Mouse (Mus musculus): ENCODE data around the gene Gpr152.
"Not testable (repeated sequence)": the region's sequence is repeated elsewhere in the genome, so short reads cannot be mapped to it uniquely, and the experiment has no call there.

Gene Gpr152

DNA sequence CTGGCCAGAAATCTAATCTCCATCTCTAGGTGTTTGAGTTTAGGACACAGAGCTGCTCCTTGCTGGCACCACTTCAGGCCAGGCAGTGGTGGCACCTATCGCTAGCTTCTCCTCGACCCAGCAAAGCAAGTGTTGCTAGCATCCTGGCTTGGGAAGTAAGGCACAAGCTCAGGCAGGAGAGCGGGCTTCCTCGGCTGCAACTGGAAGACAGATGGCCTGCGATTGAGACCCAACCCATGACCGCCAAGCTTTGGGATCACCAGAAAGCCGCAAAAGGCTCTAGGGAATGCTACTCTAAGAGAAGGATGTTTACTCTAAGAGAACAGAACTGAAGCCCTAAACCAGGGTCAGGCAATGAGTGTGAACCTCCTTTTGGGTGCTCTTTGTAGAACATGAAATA is 10.1 kb upstream of the Gpr152 start:
- DNase-seq (ENCODE audit: low read depth in 1 of 2, low spot score in 2 of 2) = no peak

DNA sequence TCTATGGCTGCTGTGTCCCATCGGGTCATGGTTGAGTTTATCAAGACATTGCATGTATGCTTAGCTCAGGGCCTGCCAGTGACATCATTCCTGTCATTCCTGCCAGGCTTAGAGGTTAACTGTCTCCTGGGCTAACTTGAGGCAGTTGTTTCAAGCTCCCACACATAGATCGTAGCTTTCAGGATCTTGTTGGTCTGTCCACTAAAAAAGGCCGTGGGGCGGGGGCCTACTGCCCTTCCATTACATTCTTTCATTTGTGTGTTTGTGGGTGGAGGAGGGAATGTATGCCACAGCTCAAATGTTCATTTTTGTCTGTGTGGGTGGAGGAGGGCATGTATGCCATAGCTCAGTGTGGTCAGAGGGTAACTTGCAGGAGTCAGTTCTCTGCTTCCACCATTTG is 9.5 kb upstream of the Gpr152 start:
- no peak for DNase-seq (ENCODE audit: low read depth in 1 of 2, low spot score in 2 of 2)

DNA sequence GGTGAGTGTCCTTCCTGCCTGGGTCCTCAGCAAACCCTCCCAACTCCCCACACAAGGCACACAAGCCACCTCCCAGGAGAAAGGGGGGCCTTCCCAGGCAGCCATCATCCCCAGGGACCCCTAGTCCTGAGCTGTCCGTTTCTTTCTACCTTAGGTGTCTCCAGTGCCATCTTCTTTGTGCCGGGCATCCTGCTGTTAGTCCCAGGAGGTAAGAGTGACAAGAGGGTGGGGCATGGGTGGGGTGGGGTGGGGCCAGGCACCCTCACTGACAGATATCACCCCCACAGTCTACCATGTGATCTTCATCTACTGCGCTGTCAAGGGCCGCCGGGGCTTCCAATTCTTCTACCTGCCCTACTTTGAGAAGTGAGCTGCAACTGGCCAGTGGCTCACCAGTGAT is 8.5 kb upstream of the Gpr152 start:
- no peak for DNase-seq (ENCODE audit: low read depth in 1 of 2, low spot score in 2 of 2)

DNA sequence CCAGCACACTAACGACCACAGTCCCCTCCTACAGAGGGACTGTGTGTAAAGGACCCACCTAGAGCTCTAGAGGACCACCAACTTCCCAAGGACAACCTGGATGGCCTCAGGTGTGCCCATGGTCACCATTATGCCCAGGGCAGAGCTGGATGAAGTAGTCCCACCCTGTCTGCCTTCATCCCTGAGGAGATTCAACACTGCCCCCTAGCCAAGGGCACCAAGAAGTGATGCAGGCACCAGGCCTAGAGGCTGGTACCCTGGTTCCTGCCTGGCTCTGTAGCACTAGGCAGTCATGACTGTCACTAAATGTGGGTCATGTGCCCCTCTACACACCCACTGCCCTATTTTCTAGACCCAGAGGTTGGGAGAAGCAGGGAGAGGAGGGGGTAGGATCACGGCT is 7.8 kb upstream of the Gpr152 start:
- DNase-seq (ENCODE audit: low read depth in 1 of 2, low spot score in 2 of 2) = no peak

DNA sequence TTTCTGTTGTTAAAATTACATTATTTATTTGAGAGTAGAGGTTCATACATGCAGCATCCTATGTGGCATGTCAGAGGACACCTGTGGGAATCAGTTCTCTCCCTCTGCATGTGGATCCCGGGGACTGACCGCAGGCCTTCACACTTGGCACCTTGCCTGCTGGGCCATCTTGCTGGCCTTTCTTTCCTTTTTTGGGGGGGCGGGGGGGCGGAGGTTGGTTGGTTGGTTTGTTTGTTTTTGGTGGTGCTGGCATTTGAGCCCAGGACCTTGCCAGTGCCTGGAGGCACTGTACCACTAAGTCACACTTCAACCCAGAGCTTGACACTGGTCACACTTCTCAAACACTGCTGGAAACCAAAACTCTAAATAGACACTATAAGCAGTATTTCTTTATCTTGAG is 5.2 kb upstream of the Gpr152 start:
- no peak for DNase-seq (ENCODE audit: low read depth in 1 of 2, low spot score in 2 of 2)

DNA sequence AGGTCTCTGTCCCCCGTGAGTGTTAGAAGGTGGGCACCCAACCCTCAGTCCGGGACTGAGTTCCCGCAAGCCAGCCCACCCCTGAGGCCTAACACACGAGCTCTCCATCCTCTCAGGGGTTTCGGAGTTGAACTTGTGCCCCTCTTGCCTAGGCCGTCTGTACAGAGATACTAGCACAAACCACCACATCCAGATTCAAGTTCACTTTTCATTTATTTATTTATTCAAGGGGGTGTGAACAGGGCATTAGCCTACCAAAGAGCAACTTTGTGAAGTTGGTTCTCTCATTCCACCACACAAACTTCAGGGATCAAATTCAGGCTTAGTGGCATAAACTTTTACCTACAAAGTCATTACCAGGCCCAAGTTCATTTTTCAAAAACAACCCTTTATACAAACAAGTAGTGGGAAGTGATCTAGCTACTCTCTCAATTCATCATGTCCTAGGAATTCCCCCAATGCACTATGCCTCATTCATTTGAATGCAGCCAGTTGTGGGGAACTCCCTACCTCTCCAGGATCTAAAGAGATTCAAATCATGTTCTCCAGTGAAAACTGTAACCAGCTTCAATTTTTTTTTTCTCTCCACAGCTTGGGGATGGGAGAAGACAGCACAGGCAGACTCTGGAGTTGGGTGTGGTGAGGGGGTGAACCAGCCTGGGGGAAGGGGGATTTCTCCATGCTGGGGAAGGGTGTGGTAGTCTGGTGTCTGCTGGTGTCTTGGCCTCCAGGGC is 4.2 kb upstream of the Gpr152 start:
- not testable (repeated sequence) for DNase-seq (ENCODE audit: low read depth in 1 of 2, low spot score in 2 of 2)

DNA sequence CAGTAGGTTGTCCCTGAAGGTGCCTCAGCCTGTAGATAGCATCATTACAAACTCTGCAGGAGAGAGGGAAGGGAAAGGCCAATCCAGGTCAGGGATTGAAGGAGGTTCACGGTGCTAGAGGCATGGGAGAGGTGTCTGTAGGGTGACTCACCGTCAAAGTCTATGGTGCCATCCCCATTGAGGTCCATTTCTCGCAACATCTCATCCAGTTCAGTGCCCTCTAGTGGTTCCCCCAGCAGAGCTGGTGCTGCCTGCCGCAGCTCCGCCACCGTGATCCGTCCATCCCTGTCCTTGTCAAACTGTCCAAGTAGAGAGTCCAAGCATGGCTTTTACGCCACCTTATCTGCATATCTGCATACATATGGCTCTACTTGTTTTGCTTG is 3.6 kb upstream of the Gpr152 start:
- DNase-seq (ENCODE audit: low read depth in 1 of 2, low spot score in 2 of 2) = not testable (repeated sequence)

DNA sequence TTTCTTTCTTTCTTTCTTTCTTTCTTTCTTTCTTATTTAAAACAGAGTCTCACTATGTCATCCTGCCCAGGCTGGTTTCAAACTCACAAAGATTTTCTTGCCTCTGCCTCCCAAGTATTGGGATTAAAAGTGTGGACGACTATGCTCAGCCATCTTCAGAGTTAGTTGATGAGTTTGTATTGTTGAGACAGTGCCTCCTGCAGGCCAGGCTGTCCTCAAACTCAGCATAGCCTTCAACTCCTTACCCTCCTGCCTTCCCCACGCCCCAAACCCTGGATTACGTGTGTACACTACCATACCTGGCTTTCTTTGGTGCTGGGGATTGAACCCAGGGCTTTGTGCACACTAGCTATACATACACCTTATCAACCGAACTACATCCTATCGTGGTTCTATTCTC is 3.1 kb upstream of the Gpr152 start:
- DNase-seq (ENCODE audit: low read depth in 1 of 2, low spot score in 2 of 2) = no peak

DNA sequence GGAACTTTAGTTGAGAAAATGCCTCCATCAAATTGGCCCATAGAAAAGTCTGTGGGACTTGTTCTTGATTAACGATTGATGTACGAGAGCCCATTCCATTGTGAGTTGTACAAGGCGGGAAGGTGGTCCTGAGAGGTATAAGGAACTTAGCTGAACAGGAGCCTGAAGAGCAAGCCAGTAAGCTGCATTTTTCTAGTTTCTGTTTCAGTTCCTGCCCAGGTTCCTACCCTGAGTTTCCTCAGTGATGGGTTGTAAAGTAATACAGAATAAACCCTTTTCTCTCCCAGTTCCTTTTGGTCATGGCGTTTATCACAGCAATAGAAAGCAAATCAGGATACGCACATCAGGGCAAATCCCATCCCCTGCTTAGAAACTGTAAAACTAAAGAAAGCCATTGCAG is 1.7 kb upstream of the Gpr152 start:
- no peak for DNase-seq (ENCODE audit: low read depth in 1 of 2, low spot score in 2 of 2)

DNA sequence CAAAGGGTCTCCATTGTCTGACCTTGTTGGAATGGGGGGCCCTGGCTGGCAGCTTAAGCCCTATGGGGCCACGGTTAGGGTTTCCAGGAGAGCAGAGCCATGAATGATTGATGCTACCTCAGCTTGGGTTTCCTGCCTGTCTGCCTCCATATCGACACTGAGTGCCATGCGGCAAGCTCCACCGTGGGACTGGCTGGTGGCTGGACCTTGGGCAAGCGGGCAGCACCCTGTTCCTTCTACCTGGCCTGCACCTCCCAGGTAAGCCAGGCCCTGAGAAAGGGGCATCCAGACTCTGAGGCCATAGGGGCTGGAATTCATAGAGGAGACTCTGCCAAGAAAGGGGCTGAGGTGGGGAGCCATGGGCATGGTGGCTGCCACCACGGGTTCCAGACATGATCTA is 560 bp downstream of the Gpr152 start:
- no peak for DNase-seq (ENCODE audit: low read depth in 1 of 2, low spot score in 2 of 2)

DNA sequence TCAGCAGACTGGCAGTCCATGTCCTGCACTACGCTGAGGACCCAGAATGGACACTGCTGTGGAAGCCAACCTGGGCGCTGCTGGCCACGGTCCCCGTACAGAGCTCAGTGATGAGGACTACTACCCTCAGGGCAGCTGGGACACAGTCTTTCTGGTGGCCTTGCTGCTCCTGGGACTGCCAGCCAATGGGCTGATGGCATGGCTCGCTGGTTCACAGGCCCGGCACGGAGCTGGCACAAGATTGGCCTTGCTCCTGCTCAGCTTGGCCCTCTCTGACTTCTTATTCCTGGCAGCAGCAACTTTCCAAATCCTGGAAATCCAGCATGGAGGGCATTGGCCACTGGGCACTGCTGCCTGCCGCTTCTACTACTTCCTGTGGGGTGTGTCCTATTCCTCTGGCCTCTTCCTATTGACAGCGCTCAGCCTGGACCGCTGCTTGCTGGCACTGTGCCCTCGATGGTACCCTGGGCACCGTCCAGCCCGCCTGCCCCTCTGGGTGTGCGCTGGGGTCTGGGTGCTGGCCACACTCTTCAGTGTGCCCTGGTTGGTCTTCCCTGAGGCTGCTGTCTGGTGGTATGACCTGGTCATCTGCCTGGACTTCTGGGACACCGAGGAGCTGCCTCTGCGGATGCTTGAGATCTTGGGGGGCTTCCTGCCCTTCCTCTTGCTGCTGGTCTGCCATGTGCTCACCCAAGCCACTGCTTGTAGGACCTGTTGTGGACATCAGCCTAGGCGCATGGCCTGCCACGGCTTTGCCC is 3.0 kb downstream of the Gpr152 start:
- no peak for DNase-seq (ENCODE audit: low read depth in 1 of 2, low spot score in 2 of 2)

DNA sequence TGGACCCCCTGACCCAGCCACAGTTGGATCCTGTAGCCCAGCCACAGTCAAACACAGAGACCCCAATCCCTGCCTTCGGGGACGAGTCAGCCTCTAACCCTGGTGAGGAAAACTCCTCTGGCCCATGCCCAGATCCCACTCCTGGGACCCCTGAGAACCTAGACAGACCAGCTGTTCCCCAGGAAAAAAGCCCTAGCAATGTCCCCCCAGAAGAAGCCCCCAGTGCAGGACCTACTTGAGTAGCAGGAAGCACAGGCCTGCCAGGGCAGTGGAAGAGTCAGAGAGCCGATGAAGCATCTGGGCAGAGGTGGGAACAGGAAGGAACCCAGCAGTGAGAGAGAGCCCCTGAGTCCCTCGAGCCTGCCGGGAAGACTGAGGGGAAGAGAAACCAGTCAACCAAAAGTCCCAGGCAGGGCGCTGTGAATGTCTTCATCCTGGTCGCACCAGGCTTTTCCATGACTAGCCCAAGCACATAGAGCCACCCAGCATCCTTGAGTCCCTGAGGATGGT is 4.2 kb downstream of the Gpr152 start, which contains the start of gene Cabp4:
Cabp4 (minus strand) TSS at position 275 of the 510 bp plus-strand sequence.
- no peak for DNase-seq (ENCODE audit: low read depth in 1 of 2, low spot score in 2 of 2)

DNA sequence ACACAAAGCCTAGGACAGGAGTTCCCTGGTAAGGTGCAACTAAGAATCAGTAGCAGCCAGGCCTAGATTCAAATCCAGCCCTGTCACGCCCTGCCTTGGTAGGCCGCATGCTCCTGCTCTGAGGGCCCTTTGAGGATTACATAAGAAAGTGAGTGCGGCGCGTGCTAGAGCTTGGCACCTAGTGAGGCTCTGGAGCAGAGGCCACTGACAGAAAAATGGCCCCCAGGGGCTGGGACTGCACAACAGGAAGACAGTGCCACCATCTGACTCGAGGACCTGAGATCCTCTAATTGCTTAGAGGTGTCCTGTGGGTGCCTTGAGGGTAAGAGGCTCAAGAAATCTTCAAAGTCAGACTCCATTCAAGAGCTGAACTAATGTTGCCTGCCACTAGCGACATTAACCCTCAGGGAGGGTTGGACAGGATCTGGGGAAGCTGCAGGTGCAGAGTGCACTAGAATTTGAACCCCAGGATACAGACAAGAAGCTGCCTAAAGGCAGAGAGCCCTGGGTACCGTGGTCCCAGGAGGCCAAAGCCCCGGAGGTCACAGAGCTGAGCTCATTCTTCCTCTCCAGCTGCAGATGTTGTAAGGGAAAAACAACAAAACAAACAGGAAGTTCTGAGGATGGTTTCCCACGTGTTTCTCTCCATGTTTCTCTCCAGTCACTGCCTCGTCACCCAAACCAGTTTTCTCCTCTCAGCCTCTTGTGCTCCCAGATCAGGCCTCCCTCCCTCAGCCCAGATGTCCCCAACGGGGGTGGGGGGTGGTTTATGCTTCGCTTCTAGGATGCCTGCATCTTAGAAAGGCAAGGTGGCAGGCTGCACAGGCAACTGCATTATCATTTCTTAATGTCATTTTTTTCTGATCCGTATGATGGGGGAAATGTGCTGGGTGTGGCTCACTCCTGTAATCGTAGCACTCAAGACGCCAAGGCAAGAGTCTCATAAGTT is 5.2 kb downstream of the Gpr152 start:
- DNase-seq (ENCODE audit: low read depth in 1 of 2, low spot score in 2 of 2) = no peak

DNA sequence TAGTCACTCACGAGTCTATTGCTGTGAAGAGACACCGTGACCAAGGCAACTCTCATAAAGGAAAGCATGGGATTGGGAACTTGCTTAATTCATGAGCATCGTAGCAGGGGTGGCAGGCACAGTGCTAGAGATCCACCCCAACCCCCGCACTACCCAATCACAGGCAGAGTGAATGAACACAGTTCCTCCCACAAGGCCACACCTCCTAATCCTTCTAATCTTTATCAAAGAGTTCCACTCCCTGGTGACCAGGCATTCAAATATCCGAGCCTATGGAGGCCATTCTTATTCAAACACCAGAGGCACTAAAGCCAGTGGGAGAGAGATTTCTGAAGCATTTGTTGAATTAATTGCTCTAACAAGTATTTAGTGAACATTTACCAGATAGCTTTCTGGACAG is 6.3 kb downstream of the Gpr152 start:
- DNase-seq (ENCODE audit: low read depth in 1 of 2, low spot score in 2 of 2) = no peak

DNA sequence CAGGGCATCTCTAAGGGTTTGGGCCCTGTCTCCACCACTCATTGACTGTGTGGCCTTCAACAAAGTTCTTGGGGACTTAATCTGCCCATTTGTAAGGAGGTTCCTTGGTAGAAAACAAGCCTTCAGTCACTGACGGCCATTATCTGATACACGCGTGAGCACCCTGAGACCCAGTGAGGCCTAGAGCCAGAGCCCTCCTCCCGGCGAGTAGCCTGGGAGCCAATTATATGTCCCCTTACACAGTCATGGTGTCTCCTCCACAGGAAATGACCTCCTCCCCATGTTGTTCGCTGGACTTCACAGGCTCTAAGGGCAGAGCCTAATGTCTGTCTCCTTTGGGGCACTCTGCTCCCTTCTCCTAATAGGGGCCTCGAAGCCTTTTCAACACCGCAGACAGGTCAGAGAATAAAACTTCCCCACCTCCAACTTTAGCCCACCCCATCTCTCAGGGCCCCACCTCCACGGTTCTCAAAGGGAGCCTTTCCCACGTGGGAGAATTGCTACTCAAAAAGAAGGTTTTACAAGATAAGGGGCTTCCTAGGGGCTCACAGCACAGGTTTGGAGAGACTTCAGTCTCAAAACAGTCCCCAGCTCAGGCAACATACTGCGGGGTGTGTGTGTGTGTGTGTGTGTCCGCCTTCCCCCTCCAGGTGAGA is 6.9 kb downstream of the Gpr152 start:
- no peak for DNase-seq (ENCODE audit: low read depth in 1 of 2, low spot score in 2 of 2)

DNA sequence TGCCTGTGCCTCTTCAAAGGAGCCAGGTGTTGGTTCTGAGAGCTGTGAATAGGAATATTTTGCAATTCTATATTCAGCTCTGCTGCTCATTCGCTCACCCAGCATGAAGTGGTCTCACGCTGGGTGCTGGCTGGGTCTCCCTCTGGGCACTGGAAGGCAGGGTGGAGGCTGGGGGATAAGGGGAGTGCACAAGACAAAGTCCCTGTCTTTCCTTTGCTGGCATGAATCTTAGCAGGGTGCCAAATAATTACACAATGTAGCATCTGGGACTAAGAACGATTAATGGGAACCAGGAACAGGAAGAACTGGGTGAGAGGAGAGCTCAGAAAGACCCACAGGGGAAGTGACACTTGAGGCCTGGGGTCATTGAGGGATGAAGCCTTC is 7.4 kb downstream of the Gpr152 start:
- no peak for DNase-seq (ENCODE audit: low read depth in 1 of 2, low spot score in 2 of 2)

DNA sequence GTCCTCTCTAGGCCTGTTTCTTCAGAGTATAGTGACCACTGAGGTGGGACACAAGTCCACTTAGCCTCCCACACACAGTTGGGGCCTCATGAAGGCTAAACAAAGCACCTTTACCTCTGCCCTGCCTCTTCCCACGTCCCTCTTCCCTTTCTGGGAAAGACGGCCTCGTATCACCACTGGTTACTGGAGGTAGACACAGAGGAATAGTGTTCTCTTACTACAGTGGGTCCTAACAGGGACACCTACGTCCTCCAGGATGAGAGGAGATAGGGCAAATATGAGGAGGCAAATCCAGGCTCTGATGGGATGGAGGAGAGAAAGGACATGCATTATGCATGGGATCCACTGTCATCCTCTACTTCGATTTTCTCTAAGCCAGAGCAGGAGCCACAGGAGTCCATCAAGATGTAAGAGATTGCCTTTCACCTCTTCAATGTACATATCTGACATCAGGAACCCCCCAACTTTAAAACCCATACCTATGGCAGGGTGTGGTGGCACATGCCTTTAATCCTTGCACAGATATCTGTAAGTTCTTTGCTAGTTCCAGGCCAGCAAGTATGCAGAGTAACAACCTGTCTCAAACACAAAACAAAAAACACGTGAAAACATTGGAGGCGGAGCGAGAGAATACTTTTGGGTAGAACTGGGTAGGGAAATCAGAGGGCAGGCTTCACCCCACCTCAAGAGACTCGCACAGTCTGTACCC is 8.3 kb downstream of the Gpr152 start:
- no peak for DNase-seq (ENCODE audit: low read depth in 1 of 2, low spot score in 2 of 2)

DNA sequence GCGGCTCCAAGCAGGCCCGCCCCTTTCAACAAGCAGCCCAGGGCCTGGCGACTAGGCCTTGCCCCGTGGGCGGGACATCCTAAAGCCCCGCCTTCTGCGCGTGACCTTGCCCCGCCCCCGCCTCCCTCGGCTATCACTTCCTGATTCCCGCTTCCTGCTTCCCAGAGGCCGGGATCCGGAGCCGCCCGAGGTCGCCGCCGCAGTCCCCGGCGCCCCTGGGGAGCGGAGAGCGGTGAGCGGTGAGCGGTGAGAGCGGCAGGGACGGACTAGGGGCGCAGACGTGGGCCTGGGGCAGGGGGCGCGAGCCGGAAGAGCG is 8.9 kb downstream of the Gpr152 start, which contains the start of gene Coro1b:
Coro1b (plus strand) TSS at position 129 of the 316 bp plus-strand sequence.
- DNase-seq (ENCODE audit: low read depth in 1 of 2, low spot score in 2 of 2) = peak; percentile 90 to 92

DNA sequence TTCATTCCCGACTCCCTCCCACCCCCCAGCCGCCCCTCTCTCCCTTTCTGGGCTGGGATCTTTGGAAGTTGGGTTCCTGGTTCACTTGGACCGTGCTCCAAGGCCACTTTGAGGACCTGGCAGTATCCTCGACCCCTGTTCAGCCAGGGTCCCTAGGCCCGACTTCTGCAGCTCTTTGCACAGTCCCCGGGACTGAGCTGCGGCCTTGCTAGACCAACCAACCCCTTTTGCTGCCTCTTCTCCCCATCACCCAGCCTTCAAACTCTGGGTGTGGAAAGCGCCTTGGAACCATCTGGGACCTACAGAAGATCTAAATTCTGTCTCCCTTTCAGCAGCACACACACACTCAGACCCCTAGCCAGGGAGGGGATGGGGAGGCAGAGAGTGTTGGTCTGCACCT is 9.2 kb downstream of the Gpr152 start:
- DNase-seq (ENCODE audit: low read depth in 1 of 2, low spot score in 2 of 2) = no peak

DNA sequence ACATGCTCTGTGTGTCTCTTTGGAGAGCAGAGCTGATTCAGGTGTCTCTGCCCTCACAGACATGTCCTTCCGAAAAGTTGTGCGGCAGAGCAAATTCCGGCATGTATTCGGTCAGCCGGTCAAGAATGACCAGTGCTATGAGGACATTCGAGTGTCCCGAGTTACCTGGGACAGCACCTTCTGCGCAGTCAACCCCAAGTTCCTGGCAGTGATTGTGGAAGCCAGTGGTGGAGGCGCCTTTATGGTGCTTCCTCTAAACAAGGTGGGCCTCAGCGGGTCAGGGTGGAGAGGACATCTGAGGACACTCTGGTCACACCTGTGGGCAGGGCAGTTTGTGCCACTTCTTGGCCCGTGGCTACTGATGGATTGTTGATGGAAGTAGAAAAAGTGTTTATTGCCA is 9.7 kb downstream of the Gpr152 start:
- no peak for DNase-seq (ENCODE audit: low read depth in 1 of 2, low spot score in 2 of 2)

Data from monocyte, adult 2 months (primary cell).